Mouse (Mus musculus): ENCODE data around the gene Akap13.

DNA sequence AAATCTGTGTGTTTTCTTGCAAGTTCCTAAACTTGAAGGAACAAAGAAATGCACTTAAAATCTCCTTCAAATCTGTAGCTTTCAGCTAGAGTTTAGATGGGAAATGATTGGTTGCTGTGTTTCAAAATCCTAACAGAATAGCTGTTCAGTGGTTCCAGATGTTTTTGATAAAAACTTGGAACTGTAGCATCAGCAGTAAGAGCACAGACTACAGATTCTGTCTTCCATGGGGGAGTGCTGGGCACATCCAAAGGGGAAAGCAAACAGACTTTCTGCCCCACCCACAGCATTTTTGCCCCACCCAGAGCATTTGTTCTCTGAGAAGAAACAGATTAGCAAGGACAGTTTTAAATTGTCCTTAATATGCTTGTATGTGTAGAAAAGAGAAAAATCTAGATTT lies 184.7 kb downstream of the Akap13 start:
- TF ChIP-seq MAX (IDR thresholded peaks at IDR 0.05; ENCODE audit: low read length) (no peak), CTCF (conservative IDR thresholded peaks at IDR 0.05 in 1 of 2, IDR thresholded peaks at IDR 0.05 in 1 of 2; ENCODE audit: low read depth in 2 of 2, low read length in 2 of 2) (no peak), CHD2 (IDR thresholded peaks at IDR 0.05; ENCODE audit: low read length) (no peak), POLR2A (IDR thresholded peaks at IDR 0.05; ENCODE audit: low read depth, low read length) (no peak), CHD1 (IDR thresholded peaks at IDR 0.05; ENCODE audit: low read depth, low read length) (no peak), USF1 (IDR thresholded peaks at IDR 0.05; ENCODE audit: low read depth, low read length) (no peak), JUND (conservative IDR thresholded peaks at IDR 0.05; ENCODE audit: low read depth, low read length) (no peak), EP300 (IDR thresholded peaks at IDR 0.05; ENCODE audit: low read length) (no peak), MYC (IDR thresholded peaks at IDR 0.05; ENCODE audit: low read depth, low read length) (no peak), ZNF384 (IDR thresholded peaks at IDR 0.05; ENCODE audit: low read depth, low read length) (no peak)
